Mouse (Mus musculus): ENCODE measurements around the gene Tex44.

The Tex44 gene

GRCm38 (mm10) chr1:86426128-86426527 lies at the start of gene Tex44, which contains the start of gene Nmur1:
Gene Tex44, plus strand, starts transcription at chr1:86426329.
Gene Nmur1, minus strand, starts transcription at chr1:86426228.
- DNase-seq (ENCODE audit: low spot score in 2 of 2) = no peak

GRCm38 (mm10) chr1:86376354-86376753 lies 49.8 kb upstream of the Tex44 start:
- DNase-seq (ENCODE audit: low spot score in 2 of 2) = no peak

- no peak for DNase-seq (ENCODE audit: low spot score in 2 of 2)
Observed at GRCm38 (mm10) chr1:86378662-86379061, 47.5 kb upstream of the Tex44 start.

- no peak for DNase-seq (ENCODE audit: low spot score in 2 of 2)
Observed at GRCm38 (mm10) chr1:86379161-86379569, 47.0 kb upstream of the Tex44 start.

- peak in 1 of 2 experiments; percentile 49 for DNase-seq (ENCODE audit: low spot score in 2 of 2)
Observed at GRCm38 (mm10) chr1:86381027-86381426, 45.1 kb upstream of the Tex44 start.

- DNase-seq (ENCODE audit: low spot score in 2 of 2) = peak; percentile 74 to 80
Observed at GRCm38 (mm10) chr1:86389230-86389629, 36.9 kb upstream of the Tex44 start.

GRCm38 (mm10) chr1:86391425-86391824 lies 34.7 kb upstream of the Tex44 start:
- DNase-seq (ENCODE audit: low spot score in 2 of 2) = no peak

GRCm38 (mm10) chr1:86393219-86393618 lies 32.9 kb upstream of the Tex44 start:
- no peak for DNase-seq (ENCODE audit: low spot score in 2 of 2)

GRCm38 (mm10) chr1:86394246-86394645 lies 31.9 kb upstream of the Tex44 start:
- no peak for DNase-seq (ENCODE audit: low spot score in 2 of 2)

GRCm38 (mm10) chr1:86395897-86396296 lies 30.2 kb upstream of the Tex44 start:
- no peak for DNase-seq (ENCODE audit: low spot score in 2 of 2)

GRCm38 (mm10) chr1:86397621-86398020 lies 28.5 kb upstream of the Tex44 start:
- no peak for DNase-seq (ENCODE audit: low spot score in 2 of 2)

- no peak for DNase-seq (ENCODE audit: low spot score in 2 of 2)
Observed at GRCm38 (mm10) chr1:86398222-86398621, 27.9 kb upstream of the Tex44 start.

- DNase-seq (ENCODE audit: low spot score in 2 of 2) = no peak
Observed at GRCm38 (mm10) chr1:86399322-86399721, 26.8 kb upstream of the Tex44 start.

- no peak for DNase-seq (ENCODE audit: low spot score in 2 of 2)
Observed at GRCm38 (mm10) chr1:86400096-86400754, 25.9 kb upstream of the Tex44 start.

- no peak for DNase-seq (ENCODE audit: low spot score in 2 of 2)
Observed at GRCm38 (mm10) chr1:86404834-86405233, 21.3 kb upstream of the Tex44 start.

- no peak for DNase-seq (ENCODE audit: low spot score in 2 of 2)
Observed at GRCm38 (mm10) chr1:86406313-86406712, 19.8 kb upstream of the Tex44 start.

GRCm38 (mm10) chr1:86406914-86407313 lies 19.2 kb upstream of the Tex44 start:
- DNase-seq (ENCODE audit: low spot score in 2 of 2) = no peak

- DNase-seq (ENCODE audit: low spot score in 2 of 2) = no peak
Observed at GRCm38 (mm10) chr1:86408515-86408914, 17.6 kb upstream of the Tex44 start.

- no peak for DNase-seq (ENCODE audit: low spot score in 2 of 2)
Observed at GRCm38 (mm10) chr1:86409476-86409875, 16.7 kb upstream of the Tex44 start.

GRCm38 (mm10) chr1:86414715-86415114 lies 11.4 kb upstream of the Tex44 start:
- DNase-seq (ENCODE audit: low spot score in 2 of 2) = no peak

- no peak for DNase-seq (ENCODE audit: low spot score in 2 of 2)
Observed at GRCm38 (mm10) chr1:86415144-86415543, 11.0 kb upstream of the Tex44 start.

- no peak for DNase-seq (ENCODE audit: low spot score in 2 of 2)
Observed at GRCm38 (mm10) chr1:86415612-86416184, 10.4 kb upstream of the Tex44 start.

- no peak for DNase-seq (ENCODE audit: low spot score in 2 of 2)
Observed at GRCm38 (mm10) chr1:86416321-86416720, 9.8 kb upstream of the Tex44 start.

GRCm38 (mm10) chr1:86421007-86421406 lies 5.1 kb upstream of the Tex44 start:
- DNase-seq (ENCODE audit: low spot score in 2 of 2) = no peak

Data from cerebellum, postnatal 4 days (tissue).